Mouse (Mus musculus): ENCODE measurements around the gene Scgn. TPM values are rescaled to one million over a fixed set of nuclear protein-coding genes. Genes with fewer than 3 reads are reported as not detected.

Gene Scgn
- not detected for total RNA-seq (2021)
- long read RNA-seq, experiment 1, result 0 reads
- long read RNA-seq, experiment 2, result 0 reads

DNA sequence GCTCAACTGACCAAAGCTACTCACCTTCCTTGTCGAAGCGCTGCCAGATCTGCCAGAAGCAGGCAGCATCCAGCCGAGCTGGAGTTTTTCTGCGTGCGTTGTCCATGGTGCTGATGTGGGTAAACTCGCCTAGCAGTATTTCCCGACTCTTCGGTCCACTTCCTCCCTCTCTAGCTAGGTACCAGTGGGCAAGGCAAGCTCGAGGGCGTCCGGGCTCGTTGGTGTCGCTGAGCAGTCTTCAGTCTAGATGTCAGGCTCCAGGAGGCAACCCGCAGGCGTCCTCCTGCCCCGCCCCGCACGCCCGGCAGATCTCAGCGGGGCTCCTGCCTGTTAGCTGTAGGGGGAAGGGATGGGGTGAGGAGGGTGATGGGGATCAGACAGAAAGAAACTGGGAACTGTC lies at the start of gene Scgn:
TSS of gene Scgn (minus strand) at position 287 of the 400 bp plus-strand sequence.
- peak in 1 of 2 experiments; percentile 9 for DNase-seq
- intact Hi-C loops (cut with DNase I), result no loop called here

GRCm38 (mm10) chr13:24040221-24040620 lies 49.2 kb upstream of the Scgn start:
- intact Hi-C loops (cut with DNase I), result no loop called here
- no peak for DNase-seq

GRCm38 (mm10) chr13:24037502-24037901 lies 46.5 kb upstream of the Scgn start:
- no peak for DNase-seq
- intact Hi-C loops (cut with DNase I), result no loop called here

- intact Hi-C loops (cut with DNase I), result no loop called here
- no peak for DNase-seq
Observed at GRCm38 (mm10) chr13:24036150-24036549, 45.1 kb upstream of the Scgn start.

- DNase-seq, result no peak
- intact Hi-C loops (cut with DNase I), result loop anchor here (5.0 kb wide), 1 partner anchor 265 kb away; no protein-coding TSS in a partner anchor
Observed at GRCm38 (mm10) chr13:24027191-24028170, 36.5 kb upstream of the Scgn start.

DNA sequence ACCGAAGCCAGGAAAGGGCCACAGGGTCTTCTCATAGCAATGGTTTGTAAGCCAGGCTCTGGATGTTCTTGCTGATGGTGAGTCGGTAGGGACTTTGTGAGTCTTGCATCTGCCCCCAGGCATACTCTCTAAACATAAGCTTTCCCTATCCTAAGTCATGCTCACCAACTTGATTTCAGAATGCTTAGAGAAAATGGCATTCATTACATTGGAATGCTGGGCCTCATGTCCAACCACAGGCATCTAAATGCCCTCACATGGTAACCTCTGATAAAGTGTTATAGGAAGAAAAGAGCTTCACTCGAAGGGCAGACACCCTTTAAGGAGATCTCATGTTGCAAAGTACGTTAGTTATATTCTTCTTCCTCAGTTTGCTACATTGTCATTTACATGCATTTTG lies 27.5 kb upstream of the Scgn start:
- intact Hi-C loops (cut with DNase I), result no loop called here

GRCm38 (mm10) chr13:24005528-24005927 lies 14.5 kb upstream of the Scgn start:
- intact Hi-C loops (cut with DNase I), result no loop called here
- no peak for DNase-seq

More for the DNA sequence above, 27.5 kb upstream of the Scgn start:
- DNase-seq, result no peak

DNA sequence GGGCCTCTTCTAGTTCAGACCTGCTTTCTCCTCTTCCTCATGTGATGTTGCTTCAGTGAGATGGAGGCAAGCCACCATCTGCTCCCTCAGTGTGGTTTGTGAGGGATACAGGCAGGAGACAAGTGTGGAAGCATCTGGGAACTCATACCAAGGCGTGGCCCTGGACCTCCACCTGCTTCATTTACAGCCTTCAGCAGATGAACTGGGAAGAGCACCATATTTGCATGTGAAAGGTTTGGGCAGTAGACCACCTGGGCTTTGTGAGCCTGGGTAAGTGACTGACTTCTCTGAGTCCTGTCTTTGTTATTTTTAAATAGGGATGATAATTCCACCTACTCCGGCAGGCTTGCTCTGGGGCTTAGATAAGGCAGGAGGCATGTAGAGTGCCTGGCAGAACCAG lies 10.8 kb upstream of the Scgn start:
- intact Hi-C loops (cut with DNase I), result no loop called here
- DNase-seq, result no peak

- DNase-seq, result no peak
- intact Hi-C loops (cut with DNase I), result no loop called here
Observed at GRCm38 (mm10) chr13:24001081-24001480, 10.1 kb upstream of the Scgn start.

- intact Hi-C loops (cut with DNase I), result no loop called here
- no peak for DNase-seq
Observed at GRCm38 (mm10) chr13:23998826-23999225, 7.8 kb upstream of the Scgn start.

DNA sequence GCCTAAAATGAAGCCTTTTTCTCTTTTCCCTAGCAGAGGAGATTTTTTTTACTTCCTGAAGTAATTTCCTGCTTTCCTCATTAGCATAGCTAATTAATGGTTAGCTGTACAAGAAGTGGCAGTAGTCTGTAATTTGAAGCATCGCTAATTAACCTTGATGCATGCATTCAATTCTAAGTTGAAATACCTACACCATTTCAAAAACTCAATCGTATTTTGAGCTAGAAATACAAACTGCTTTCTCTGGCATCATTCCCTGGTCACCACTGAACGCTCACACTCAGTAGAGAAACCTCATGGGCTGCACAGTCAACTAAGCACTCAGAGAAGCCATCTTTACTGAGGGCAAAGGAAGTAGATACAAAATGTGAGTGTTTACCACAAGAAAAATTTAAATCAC lies 3.7 kb upstream of the Scgn start:
- intact Hi-C loops (cut with DNase I), result no loop called here
- DNase-seq, result no peak

- DNase-seq, result no peak
- intact Hi-C loops (cut with DNase I), result no loop called here
Observed at GRCm38 (mm10) chr13:23994024-23994423, 3.0 kb upstream of the Scgn start.

DNA sequence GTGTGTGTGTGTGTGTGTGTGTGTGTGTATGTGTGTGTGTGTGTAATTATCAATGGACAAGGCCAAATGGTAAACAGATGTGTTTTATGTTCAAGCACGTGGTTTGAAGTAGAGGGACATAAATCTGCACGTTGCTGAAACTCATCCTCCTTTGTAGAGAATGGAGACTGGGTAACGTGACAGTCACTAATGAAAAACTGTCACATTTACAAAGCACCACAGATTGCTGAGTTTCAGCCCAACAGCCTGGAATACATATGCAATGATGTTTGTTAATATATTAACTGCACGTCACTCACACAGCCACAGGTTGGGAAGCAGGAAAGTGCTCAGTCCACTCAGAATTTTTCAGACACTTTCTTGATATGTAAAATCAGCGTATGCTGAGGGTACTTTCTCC lies 563 bp downstream of the Scgn start:
- intact Hi-C loops (cut with DNase I), result no loop called here
- DNase-seq, result no peak

GRCm38 (mm10) chr13:23985130-23985529 lies 5.9 kb downstream of the Scgn start:
- intact Hi-C loops (cut with DNase I), result no loop called here

DNA sequence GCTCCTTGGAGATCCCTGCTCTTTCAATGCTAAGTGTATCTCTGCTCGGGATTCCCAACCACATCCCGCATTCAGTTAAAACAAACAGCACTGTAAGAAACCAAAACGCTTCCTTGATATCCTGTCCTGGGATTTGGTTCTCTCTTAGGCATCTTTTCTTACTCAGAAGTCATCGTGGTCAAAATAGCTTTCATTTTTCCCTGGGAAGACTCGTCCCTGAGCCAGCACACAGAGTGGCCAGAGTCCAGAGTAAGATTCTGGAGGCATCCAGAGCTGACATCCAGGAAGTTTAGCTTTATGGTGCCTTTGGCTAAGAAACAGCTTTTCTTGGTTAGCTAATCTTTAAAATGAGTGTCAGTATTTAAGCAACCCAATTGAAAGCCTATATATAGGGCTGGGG lies 18.7 kb downstream of the Scgn start:
- no peak for DNase-seq
- intact Hi-C loops (cut with DNase I), result no loop called here

More at GRCm38 (mm10) chr13:23985130-23985529, 5.9 kb downstream of the Scgn start:
- no peak for DNase-seq

- no peak for DNase-seq
- intact Hi-C loops (cut with DNase I), result no loop called here
Observed at GRCm38 (mm10) chr13:23971870-23972269, 19.1 kb downstream of the Scgn start.

- intact Hi-C loops (cut with DNase I), result no loop called here
- DNase-seq, result no peak
Observed at GRCm38 (mm10) chr13:23964909-23965308, 26.1 kb downstream of the Scgn start.

GRCm38 (mm10) chr13:23959776-23960175 lies 31.2 kb downstream of the Scgn start:
- no peak for DNase-seq
- intact Hi-C loops (cut with DNase I), result no loop called here

- intact Hi-C loops (cut with DNase I), result loop anchor here (2.0 kb wide), 1 partner anchor 118 kb away; no protein-coding TSS in a partner anchor
- DNase-seq, result no peak
Observed at GRCm38 (mm10) chr13:23950928-23951327, 40.1 kb downstream of the Scgn start.

GRCm38 (mm10) chr13:23949484-23950246 lies 41.3 kb downstream of the Scgn start:
- no peak for DNase-seq
- intact Hi-C loops (cut with DNase I), result loop anchor here (2.0 kb wide), 1 partner anchor 117 kb away; no protein-coding TSS in a partner anchor

DNA sequence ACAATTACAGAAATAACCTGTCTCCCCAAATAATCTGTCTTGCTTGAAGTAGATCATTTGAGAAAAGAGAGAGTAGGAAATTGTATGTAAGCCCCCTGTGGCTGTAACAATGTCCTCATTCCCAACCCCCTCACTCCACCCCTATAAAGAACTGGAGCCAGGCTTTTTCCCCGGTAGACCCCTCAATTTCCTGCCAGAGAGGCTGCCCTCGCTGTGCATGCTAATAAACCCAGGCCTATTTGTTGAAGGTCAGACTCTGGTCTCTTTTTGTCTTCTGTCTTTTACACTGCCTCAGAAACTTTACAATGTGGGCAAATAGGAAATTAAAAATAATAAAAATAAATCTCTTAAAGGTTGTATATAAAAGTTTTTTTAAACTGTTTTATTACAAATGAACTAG lies 44.8 kb downstream of the Scgn start:
- intact Hi-C loops (cut with DNase I), result no loop called here
- no peak for DNase-seq
